Mouse (Mus musculus): ENCODE measurements at regions not wholly inside any gene's neighbourhood (a gene's known extent, or its start where the extent isn't known, plus 50 kb on each side); places are given as distances from the start of the nearest gene placed in this dataset.

DNA sequence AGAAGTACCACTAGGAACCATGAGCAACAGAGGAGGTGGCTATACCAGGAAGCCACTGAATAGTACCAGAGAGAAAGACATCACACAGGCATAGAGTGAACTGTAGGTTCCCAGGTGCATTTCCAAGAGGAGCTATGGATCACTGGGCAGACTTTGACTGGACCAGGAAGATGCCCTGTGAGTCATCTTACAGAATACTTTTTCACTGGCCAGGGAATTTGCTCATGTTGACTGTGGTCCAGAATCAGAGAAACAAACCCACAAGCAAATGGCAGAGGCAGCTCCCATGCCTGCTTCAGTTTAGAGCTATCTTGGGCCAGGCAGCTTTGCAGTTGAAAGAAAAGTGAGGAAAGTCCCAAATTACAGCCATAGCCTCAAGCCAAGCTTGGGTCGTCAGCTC, 95.0 kb downstream of the Kcna5 start:
- no peak for TF ChIP-seq CTCF (IDR thresholded peaks at IDR 0.05; ENCODE audit: low read depth, low read length)
- TF ChIP-seq POLR2A (IDR thresholded peaks at IDR 0.05; ENCODE audit: insufficient read depth, low read length) = no peak

Measured in ES-Bruce4 (cell line).